Mouse (Mus musculus) lung, postnatal 0 days (tissue): ENCODE data around the gene Ptprq.

Source experiments
- CTCF ChIP-seq: IDR thresholded peaks from 2 replicates; pipeline ENCODE4 v1.5.1; 2016; ENCODE audit warnings: antibody characterized with exemption, mild to moderate bottlenecking
- EP300 ChIP-seq: IDR thresholded peaks from 2 replicates; pipeline ENCODE4 v1.6.1; 2016; ENCODE audit warnings: antibody characterized with exemption, mild to moderate bottlenecking, control low read depth

GRCm38 (mm10) chr10:107628104-107628503, 91.7 kb downstream of the Ptprq start:
- TF ChIP-seq CTCF (no peak), EP300 (no peak)
